Mouse (Mus musculus): ENCODE results near the gene Olfr446. TPM values are rescaled to one million over a fixed set of nuclear protein-coding genes. Genes with fewer than 3 reads are reported as not detected.

Olfr446 gene
- total RNA-seq (2022): not detected

- no peak for DNase-seq
These were observed at the start of gene Olfr446 for GRCm38 (mm10) chr6:42921077-42921476. Gene Olfr446 (plus strand): TSS chr6:42921377.

GRCm38 (mm10) chr6:42876323-42876722 is 44.9 kb upstream of the Olfr446 start:
- no peak for DNase-seq

GRCm38 (mm10) chr6:42890141-42890540 is 31.0 kb upstream of the Olfr446 start, which contains the start of gene Olfr448:
Gene Olfr448 (plus strand): TSS chr6:42890441.
- DNase-seq: no peak

DNA sequence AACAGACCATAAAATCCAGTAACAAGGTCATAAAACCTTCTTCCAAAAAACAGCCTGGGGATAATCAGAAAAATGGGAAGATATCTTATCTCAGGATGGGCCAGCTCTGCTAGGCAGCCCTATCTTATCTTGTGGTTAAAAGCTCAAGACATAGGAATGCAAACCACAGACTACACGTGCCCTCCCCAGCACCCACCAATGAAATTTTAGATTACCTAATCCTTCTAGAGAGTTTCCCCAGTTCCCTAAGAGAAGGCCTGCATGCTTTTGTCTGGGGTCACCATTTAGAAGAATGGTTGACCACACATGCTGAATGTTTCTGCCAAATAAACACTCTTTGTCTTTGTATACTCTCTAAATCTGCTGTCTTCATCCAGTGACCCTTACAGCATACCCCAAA is 20.8 kb upstream of the Olfr446 start:
- no peak for DNase-seq

DNA sequence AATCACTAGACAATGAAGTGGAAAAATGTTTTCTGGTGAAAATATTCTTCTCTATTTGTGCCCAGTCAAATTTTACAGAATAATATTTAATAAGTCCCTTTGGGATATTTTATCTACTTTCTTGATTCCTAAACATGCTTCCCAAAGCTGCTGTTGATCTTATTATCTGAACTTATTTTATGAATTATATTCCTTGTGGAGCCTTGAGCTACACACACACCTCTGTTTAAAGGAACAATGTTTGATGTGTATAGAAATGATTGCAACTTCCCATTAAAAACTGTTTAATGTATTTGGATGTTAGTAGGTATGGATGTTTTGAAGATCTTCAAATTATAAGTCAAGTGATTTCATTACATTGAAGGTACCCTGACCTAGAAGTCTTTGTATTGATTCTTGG is 12.6 kb upstream of the Olfr446 start, which contains the start of gene Olfr447:
TSS of gene Olfr447 (plus strand) at position 301 of the 400 bp plus-strand sequence.
- no peak for DNase-seq

DNA sequence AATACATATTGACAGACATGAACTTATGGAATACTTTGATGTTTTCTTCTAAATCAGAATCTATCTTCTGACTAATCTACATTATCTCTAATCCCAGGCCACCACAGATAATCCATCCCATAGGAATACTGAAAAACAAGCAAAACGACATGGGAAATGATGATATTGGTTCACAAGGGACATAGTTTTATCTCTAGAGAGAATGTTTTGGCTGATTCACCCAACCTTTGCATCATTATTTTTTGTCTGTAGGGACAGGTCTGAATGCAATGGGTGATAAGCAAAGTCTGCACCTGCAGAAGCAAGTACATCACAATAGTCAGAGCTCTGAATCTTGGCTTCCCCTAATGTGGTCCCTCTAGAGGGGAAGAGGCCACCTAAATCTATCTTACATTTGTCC is 27.6 kb downstream of the Olfr446 start, which contains the start of gene Olfr444:
TSS of gene Olfr444 (plus strand) at position 301 of the 400 bp plus-strand sequence.
- DNase-seq: no peak

- DNase-seq: no peak
These were observed 59.2 kb downstream of the Olfr446 start for GRCm38 (mm10) chr6:42980377-42980776.

Other genes with a start within 250 kb of the Olfr446 start
- gene Tcaf1, start 211.3 kb upstream of the Olfr446 start, total RNA-seq (2022): 100 to 1,000 TPM; 108 to 146 (median 117) TPM
- gene Olfr453, start 182.0 kb upstream of the Olfr446 start, total RNA-seq (2022): not detected
- not detected for gene Olfr38, start 165.0 kb upstream of the Olfr446 start, total RNA-seq (2022)
- gene Olfr452, start 136.3 kb upstream of the Olfr446 start, total RNA-seq (2022): not detected
- not detected for gene Olfr450, start 109.4 kb upstream of the Olfr446 start, total RNA-seq (2022)
- gene Olfr449, start 87.0 kb upstream of the Olfr446 start, total RNA-seq (2022): not detected
- gene Olfr448, start 30.9 kb upstream of the Olfr446 start, total RNA-seq (2022): not detected
- gene Olfr447, start 12.5 kb upstream of the Olfr446 start, total RNA-seq (2022): not detected
- gene Olfr444, start 27.7 kb downstream of the Olfr446 start, total RNA-seq (2022): not detected
- gene Olfr441, start 185.0 kb downstream of the Olfr446 start, total RNA-seq (2022): not detected
- not detected for gene Olfr237-ps1, start 225.2 kb downstream of the Olfr446 start, total RNA-seq (2022)
- gene Olfr437, start 241.9 kb downstream of the Olfr446 start, total RNA-seq (2022): not detected

All from adrenal gland, adult 8-10 months (tissue).